Comparison of ENCODE assay signal across 26 mouse cellular contexts in the genomic region with DNA sequence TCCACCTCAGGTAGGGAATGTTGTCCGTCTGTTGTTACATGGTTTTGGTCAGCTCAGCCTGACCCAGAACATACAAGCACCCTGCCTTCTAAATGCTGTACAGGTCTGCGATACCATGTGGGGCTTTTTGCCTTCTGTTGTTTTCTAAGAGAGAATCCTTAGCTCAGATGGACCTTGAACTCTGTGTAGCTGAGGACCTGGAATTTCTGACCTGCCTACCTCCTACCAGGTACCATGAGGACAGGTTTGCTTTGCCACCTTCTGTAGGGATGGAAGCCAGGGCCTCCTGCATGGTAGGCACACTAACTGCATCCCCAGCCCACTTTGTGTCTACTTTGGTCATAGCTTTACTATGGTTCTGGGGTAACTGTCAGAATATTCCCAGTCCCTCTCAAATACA. TPM values are rescaled to one million over a fixed set of nuclear protein-coding genes. Genes with fewer than 3 reads are reported as not detected.
"Had no signal": no experiment of that assay in that cellular context is flagged by ENCODE, and none has a peak within 500 bp of the region (broad histone marks: within the 10 kb centered on the region; RNA-seq: fewer than 3 reads in every experiment).

No protein-coding gene starts in this region.

- H3K4me2 ChIP-seq: heart, embryonic 12.5 days; hindbrain, embryonic 12.5 days; hindbrain, embryonic 14.5 days; intestine, embryonic 15.5 days; limb, embryonic 12.5 days had no signal

- H3K27ac ChIP-seq: gastrocnemius, adult 2 months; heart, embryonic 10.5 days; hindbrain, embryonic 10.5 days; hindbrain, embryonic 12.5 days; hindbrain, embryonic 14.5 days; intestine, embryonic 15.5 days; layer of hippocampus, adult 2 months; left cerebral cortex, adult 2 months; limb, embryonic 10.5 days; limb, embryonic 12.5 days had no signal

- H3K4me3 ChIP-seq: gastrocnemius, adult 2 months; heart, embryonic 10.5 days; heart, embryonic 12.5 days; hindbrain, embryonic 10.5 days; hindbrain, embryonic 12.5 days; intestine, embryonic 15.5 days; layer of hippocampus, adult 2 months; left cerebral cortex, adult 2 months; limb, embryonic 10.5 days; limb, embryonic 12.5 days had no signal

- ATAC-seq: forebrain, embryonic 16.5 days; hindbrain, embryonic 16.5 days; inflammation-experienced regulatory T-cells, adult 6 months; intestine, embryonic 15.5 days; intestine, postnatal 0 days had no signal

- H3K27me3 ChIP-seq: heart, embryonic 12.5 days; hindbrain, embryonic 12.5 days; intestine, embryonic 15.5 days; limb, embryonic 12.5 days had no signal

- DNase-seq: gastrocnemius, adult 2 months; gastrocnemius, postnatal 10 days; gastrocnemius, postnatal 25 days; heart, adult 18-20 months; heart, postnatal 10 days; heart, postnatal 4 days; kidney, adult 8-10 months; kidney, postnatal 14 days; kidney, postnatal 4 days had no signal

- H3K9ac ChIP-seq: heart, embryonic 12.5 days; hindbrain, embryonic 12.5 days; hindbrain, embryonic 14.5 days; intestine, embryonic 15.5 days; limb, embryonic 12.5 days had no signal

- H3K9me3 ChIP-seq: heart, embryonic 10.5 days; hindbrain, embryonic 12.5 days; intestine, embryonic 15.5 days; limb, embryonic 10.5 days had no signal

RNA-seq across cellular contexts. Expression of gene Zfp296, which starts 11.3 kb away (rescaled TPM):
- polyA plus RNA-seq: forebrain, embryonic 16.5 days had no signal

RNA-seq across cellular contexts. Expression of gene Nkpd1, which starts 48.2 kb away (rescaled TPM):
- polyA plus RNA-seq: heart, embryonic 14.5 days; heart, embryonic 16.5 days; inflammation-experienced regulatory T-cells, adult 6 months; intestine, postnatal 0 days; liver, adult 2 months had no signal
